Mouse (Mus musculus): Measurements from ENCODE around the gene Entr1. TPM values are rescaled to one million over a fixed set of nuclear protein-coding genes. Genes with fewer than 3 reads are reported as not detected.
A peak's percentile ranks its signal among the peaks of the same experiment; 100 is the strongest.

The Entr1 gene
- polyA plus RNA-seq, 1 experiment from 2014 or later, result 88.2 TPM

- Histone ChIP-seq H3K4me1 (replicated peaks) (peaks cover 36% of the 10 kb centered on the region), H3K9me3 (no peaks in the 10 kb centered on the region), H3K27ac (no peak overlapping the region), H3K9ac (no peak overlapping the region), H3K36me3 (peaks cover 29% of the 10 kb centered on the region), H3K27me3 (replicated peaks) (no peaks in the 10 kb centered on the region), H3K4me2 (replicated peaks) (no peak overlapping the region), H3K4me3 (replicated peaks) (peak overlapping the region; percentile 94; the same call in 1 of the 2 replicates)
- 61% methylated on average over 3 of the region's 3 CpGs for WGBS
- peak; percentile 21; the same call in 1 of the 2 replicates for ATAC-seq
These were observed 20.2 kb upstream of the Entr1 start for GRCm38 (mm10) chr2:26409362-26409761.

- Histone ChIP-seq H3K9me3 (no peaks in the 10 kb centered on the region), H3K4me1 (replicated peaks) (peaks cover 36% of the 10 kb centered on the region), H3K27ac (peak within 1 kb of the TSS; percentile 67), H3K9ac (peak within 1 kb of the TSS; percentile 96), H3K36me3 (peaks cover 24% of the 10 kb centered on the region), H3K27me3 (replicated peaks) (no peaks in the 10 kb centered on the region), H3K4me3 (replicated peaks) (peak within 1 kb of the TSS; percentile 94), H3K4me2 (replicated peaks) (peak within 1 kb of the TSS; percentile 92)
- WGBS, result under 1% methylated on average over 56 of the region's 57 CpGs
- peak; percentile 98 for ATAC-seq
These were observed 19.6 kb upstream of the Entr1 start, which contains the start of gene Inpp5e for GRCm38 (mm10) chr2:26408515-26409356. Gene Inpp5e, minus strand, starts transcription at chr2:26409203.

- peaks cover 34% of the 10 kb centered on the region for H3K4me1 ChIP-seq (replicated peaks)
- H3K4me3 ChIP-seq (replicated peaks), result no peak overlapping the region
- H3K36me3 ChIP-seq, result peaks cover 41% of the 10 kb centered on the region
- no peak overlapping the region for H3K9ac ChIP-seq
- WGBS, result 76% methylated on average over 8 of the region's 8 CpGs
- no peak overlapping the region for H3K27ac ChIP-seq
- H3K9me3 ChIP-seq, result no peaks in the 10 kb centered on the region
- no peak for ATAC-seq
- no peaks in the 10 kb centered on the region for H3K27me3 ChIP-seq (replicated peaks)
- H3K4me2 ChIP-seq (replicated peaks), result no peak overlapping the region
These were observed 14.2 kb upstream of the Entr1 start for GRCm38 (mm10) chr2:26403306-26403705.

GRCm38 (mm10) chr2:26402265-26402664, 13.1 kb upstream of the Entr1 start:
- H3K27ac ChIP-seq, result no peak overlapping the region
- peaks cover 23% of the 10 kb centered on the region for H3K4me1 ChIP-seq (replicated peaks)
- no peak overlapping the region for H3K9ac ChIP-seq
- H3K4me2 ChIP-seq (replicated peaks), result no peak overlapping the region
- H3K36me3 ChIP-seq, result peaks cover 49% of the 10 kb centered on the region
- no peak for ATAC-seq
- 78% methylated on average over 1 of the region's 1 CpGs for WGBS
- H3K27me3 ChIP-seq (replicated peaks), result no peaks in the 10 kb centered on the region
- H3K4me3 ChIP-seq (replicated peaks), result no peak overlapping the region
- no peaks in the 10 kb centered on the region for H3K9me3 ChIP-seq

- Histone ChIP-seq H3K9ac (no peak overlapping the region), H3K27me3 (replicated peaks) (no peaks in the 10 kb centered on the region), H3K4me3 (replicated peaks) (no peak overlapping the region), H3K9me3 (no peaks in the 10 kb centered on the region), H3K36me3 (peaks cover 53% of the 10 kb centered on the region), H3K27ac (no peak overlapping the region), H3K4me2 (replicated peaks) (no peak overlapping the region), H3K4me1 (replicated peaks) (peaks cover 11% of the 10 kb centered on the region; the same call in 1 of the 2 replicates)
- 91% methylated on average over 4 of the region's 4 CpGs for WGBS
- no peak for ATAC-seq
These were observed 11.9 kb upstream of the Entr1 start for GRCm38 (mm10) chr2:26401023-26401422.

- 84% methylated on average over 5 of the region's 5 CpGs for WGBS
- peaks cover 60% of the 10 kb centered on the region for H3K36me3 ChIP-seq
- no peak overlapping the region for H3K4me2 ChIP-seq (replicated peaks)
These were observed 11.2 kb upstream of the Entr1 start for GRCm38 (mm10) chr2:26400296-26400695.

GRCm38 (mm10) chr2:26399647-26400046, 10.5 kb upstream of the Entr1 start:
- Histone ChIP-seq H3K4me3 (replicated peaks) (no peak overlapping the region), H3K36me3 (peaks cover 67% of the 10 kb centered on the region), H3K27me3 (replicated peaks) (no peaks in the 10 kb centered on the region), H3K4me1 (replicated peaks) (no peaks in the 10 kb centered on the region), H3K9ac (no peak overlapping the region), H3K27ac (no peak overlapping the region), H3K9me3 (no peaks in the 10 kb centered on the region), H3K4me2 (replicated peaks) (no peak overlapping the region)
- WGBS, result 68% methylated on average over 5 of the region's 5 CpGs
- no peak for ATAC-seq

More at GRCm38 (mm10) chr2:26400296-26400695, 11.2 kb upstream of the Entr1 start:
- ATAC-seq, result no peak
- H3K27me3 ChIP-seq (replicated peaks), result no peaks in the 10 kb centered on the region
- 0 out of 2 replicates have a peak, but pooled peaks cover 4% of the 10 kb centered on the region for H3K4me1 ChIP-seq (replicated peaks)
- H3K4me3 ChIP-seq (replicated peaks), result no peak overlapping the region
- no peak overlapping the region for H3K9ac ChIP-seq
- H3K27ac ChIP-seq, result no peak overlapping the region
- no peaks in the 10 kb centered on the region for H3K9me3 ChIP-seq

GRCm38 (mm10) chr2:26398978-26399377, 9.9 kb upstream of the Entr1 start:
- ATAC-seq, result no peak
- no peaks in the 10 kb centered on the region for H3K27me3 ChIP-seq (replicated peaks)
- no peak overlapping the region for H3K27ac ChIP-seq
- H3K9me3 ChIP-seq, result no peaks in the 10 kb centered on the region
- WGBS, result 89% methylated on average over 8 of the region's 8 CpGs
- H3K4me2 ChIP-seq (replicated peaks), result no peak overlapping the region
- peaks cover 71% of the 10 kb centered on the region for H3K36me3 ChIP-seq
- no peak overlapping the region for H3K4me3 ChIP-seq (replicated peaks)
- no peak overlapping the region for H3K9ac ChIP-seq
- H3K4me1 ChIP-seq (replicated peaks), result no peaks in the 10 kb centered on the region

- WGBS, result 93% methylated on average over 6 of the region's 6 CpGs
- Histone ChIP-seq H3K4me2 (replicated peaks) (no peak overlapping the region), H3K4me1 (replicated peaks) (peaks cover 14% of the 10 kb centered on the region), H3K36me3 (peaks cover 64% of the 10 kb centered on the region), H3K9ac (no peak overlapping the region), H3K9me3 (no peaks in the 10 kb centered on the region), H3K27me3 (replicated peaks) (no peaks in the 10 kb centered on the region), H3K27ac (no peak overlapping the region), H3K4me3 (replicated peaks) (no peak overlapping the region)
- ATAC-seq, result no peak
These were observed 2.5 kb upstream of the Entr1 start for GRCm38 (mm10) chr2:26391617-26392016.

- 77% methylated on average over 3 of the region's 3 CpGs for WGBS
- Histone ChIP-seq H3K36me3 (peaks cover 63% of the 10 kb centered on the region), H3K9ac (no peak overlapping the region)
These were observed 1.8 kb upstream of the Entr1 start for GRCm38 (mm10) chr2:26390954-26391353.

GRCm38 (mm10) chr2:26388682-26389153, 398 bp downstream of the Entr1 start:
- Histone ChIP-seq H3K27me3 (replicated peaks) (no peaks in the 10 kb centered on the region), H3K4me2 (replicated peaks) (peak overlapping the region; percentile 95), H3K36me3 (peaks cover 66% of the 10 kb centered on the region), H3K27ac (peak overlapping the region; percentile 81), H3K4me3 (replicated peaks) (peak overlapping the region; percentile 97), H3K9ac (peak overlapping the region; percentile 97), H3K4me1 (replicated peaks) (peaks cover 14% of the 10 kb centered on the region), H3K9me3 (no peaks in the 10 kb centered on the region)
- peak; percentile 75 for ATAC-seq
- WGBS, result under 1% methylated on average over 45 of the region's 45 CpGs

More at GRCm38 (mm10) chr2:26390954-26391353, 1.8 kb upstream of the Entr1 start:
- ATAC-seq, result no peak
- Histone ChIP-seq H3K4me3 (replicated peaks) (no peak overlapping the region), H3K4me1 (replicated peaks) (peaks cover 14% of the 10 kb centered on the region), H3K27me3 (replicated peaks) (no peaks in the 10 kb centered on the region), H3K27ac (no peak overlapping the region), H3K4me2 (replicated peaks) (no peak overlapping the region), H3K9me3 (no peaks in the 10 kb centered on the region)

GRCm38 (mm10) chr2:26387713-26388112, 1.4 kb downstream of the Entr1 start:
- Histone ChIP-seq H3K4me1 (replicated peaks) (peaks cover 14% of the 10 kb centered on the region), H3K4me2 (replicated peaks) (peak overlapping the region; percentile 95), H3K27ac (no peak overlapping the region), H3K27me3 (replicated peaks) (no peaks in the 10 kb centered on the region), H3K9ac (peak overlapping the region; percentile 97; the same call in 1 of the 2 replicates), H3K9me3 (no peaks in the 10 kb centered on the region), H3K36me3 (peaks cover 64% of the 10 kb centered on the region), H3K4me3 (replicated peaks) (no peak overlapping the region)
- WGBS, result 84% methylated on average over 3 of the region's 3 CpGs
- no peak for ATAC-seq
